Mouse (Mus musculus) adrenal gland, postnatal 14 days (tissue): Measurements from ENCODE around the gene Tnni2. TPM values are rescaled to one million over a fixed set of nuclear protein-coding genes. Genes with fewer than 3 reads are reported as not detected.
"Not testable (repeated sequence)": the region's sequence is repeated elsewhere in the genome, so short reads cannot be mapped to it uniquely, and the experiment has no call there.

Experiments
- DNase-seq: peaks from one replicate; pipeline ENCODE4 v3.0.0; 2021; ENCODE audit warnings: mixed read lengths
- long read RNA-seq, 2 experiments: library from polyadenylated mRNA; stranded (forward); transcript quantifications; one replicate each; pipeline ENCODE4 v2.0.0; 2021
- total RNA-seq: library from RNA; stranded (reverse); gene quantifications from 2 replicates; pipeline ENCODE4 v1.2.3, GENCODE M21; 2021

Gene Tnni2
- total RNA-seq = 0.56 and 0.67 TPM in 2 replicates
- long read RNA-seq, experiment 1, partial matches to known transcripts = 0 of 1 reads
- long read RNA-seq, experiment 1, other reads (novel, unspliced or antisense) = 1 of 1 reads
- long read RNA-seq, experiment 2 = 0 reads

DNA sequence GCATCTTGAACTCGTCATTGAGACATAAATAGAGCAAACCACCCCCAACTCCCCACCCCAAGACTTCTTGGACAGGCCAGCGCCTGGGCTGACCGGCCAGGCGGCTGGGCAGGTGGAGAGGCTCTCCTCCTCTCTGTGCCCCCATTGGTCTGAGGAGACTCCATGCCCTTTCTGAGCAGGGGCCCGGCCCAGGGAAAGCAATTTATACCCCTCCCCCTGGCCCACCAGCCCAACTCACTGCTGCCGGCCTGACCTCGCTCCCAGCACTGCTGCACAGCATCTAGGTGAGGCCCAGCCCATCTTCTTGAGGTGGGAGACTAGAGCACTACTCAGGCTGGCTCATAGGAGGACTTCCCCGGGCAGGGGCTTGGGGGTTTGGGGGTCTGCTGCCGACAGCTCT, at the start of gene Tnni2:
Gene Tnni2 (plus strand): TSS at position 224 of the 400 bp plus-strand sequence.
- no peak for DNase-seq

DNA sequence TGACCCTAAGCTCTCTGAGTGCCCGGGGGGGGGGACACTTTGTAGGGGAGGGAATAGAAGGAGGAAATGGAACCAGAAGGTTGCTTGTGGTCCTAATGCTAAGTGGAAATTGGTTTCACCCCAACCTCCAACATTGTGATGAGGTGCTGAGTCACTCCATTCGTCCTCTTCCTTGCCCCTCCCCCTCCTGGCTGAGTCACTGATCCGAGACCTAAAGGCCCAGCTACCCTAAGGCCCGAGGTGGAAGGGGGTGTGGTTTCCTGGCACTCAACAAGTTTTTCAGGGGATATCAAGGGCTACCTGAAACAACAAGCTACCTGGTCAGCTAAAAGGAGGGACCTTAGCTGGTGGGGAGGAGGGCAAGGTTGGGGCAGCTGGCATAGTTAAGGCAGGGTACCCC, 48.4 kb upstream of the Tnni2 start:
- peak; percentile 88 for DNase-seq

DNA sequence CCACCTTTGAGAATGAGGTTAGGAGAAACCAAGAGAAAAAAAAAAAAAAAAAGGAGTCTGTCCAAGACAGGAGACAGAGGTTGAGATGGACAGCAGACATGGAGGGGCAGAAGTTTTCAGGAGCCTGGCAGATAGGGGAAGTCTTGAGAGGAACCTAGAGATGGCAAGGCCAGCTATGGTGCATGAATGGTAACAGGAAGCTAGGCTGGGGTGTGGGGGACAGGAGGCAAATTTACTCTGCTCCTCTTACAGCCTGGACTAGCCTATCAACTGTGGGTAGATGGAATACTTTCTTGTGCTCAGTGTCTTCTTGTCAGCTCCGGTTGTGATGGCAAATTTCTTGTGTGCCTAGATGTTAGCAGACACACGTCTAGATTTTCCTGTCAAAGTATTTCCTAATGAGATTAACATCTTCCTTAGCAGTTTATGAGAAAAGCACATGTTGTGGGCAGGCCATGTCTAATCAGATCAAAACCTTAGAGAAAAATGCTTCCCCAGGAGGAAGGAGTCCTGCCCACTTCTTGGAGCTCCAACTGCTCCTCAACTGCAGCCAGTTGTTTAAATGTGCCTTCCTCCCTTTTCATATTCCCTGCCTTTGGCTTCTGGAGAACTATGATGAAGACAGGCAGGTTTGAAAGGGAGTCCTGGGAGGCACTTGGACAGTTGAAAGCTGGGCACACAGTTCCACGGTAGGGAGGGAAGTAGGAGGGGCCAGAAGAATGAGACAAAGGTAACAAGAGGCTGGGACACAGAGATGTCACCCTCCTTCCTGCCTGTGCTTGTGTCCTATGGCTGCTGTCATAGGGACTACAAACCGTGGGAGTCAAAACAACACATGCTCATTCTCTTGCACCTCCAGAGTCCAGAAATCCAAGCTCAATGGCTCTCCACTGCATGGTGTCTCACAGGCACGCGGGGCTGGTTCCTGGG, 47.1 kb upstream of the Tnni2 start:
- no peak for DNase-seq

DNA sequence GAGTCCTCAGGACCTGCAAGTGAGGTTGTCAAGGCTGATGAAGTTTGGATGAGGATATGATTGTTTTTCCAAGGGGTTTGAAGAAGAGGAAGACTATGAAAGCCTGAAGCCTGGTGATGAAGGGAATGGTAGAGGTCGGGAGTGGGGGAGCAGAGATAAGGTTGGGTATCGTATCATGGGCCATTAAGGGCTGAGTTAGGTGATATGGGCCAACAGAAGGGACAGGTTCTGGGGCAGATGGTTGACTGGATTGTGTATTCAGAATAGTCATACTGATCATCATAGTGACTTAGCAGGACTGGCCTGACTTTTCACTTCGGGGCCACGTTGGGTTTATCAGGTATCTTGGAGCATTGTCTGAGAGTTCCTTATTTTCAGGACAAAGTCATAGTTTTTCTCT, 46.1 kb upstream of the Tnni2 start:
- no peak for DNase-seq

DNA sequence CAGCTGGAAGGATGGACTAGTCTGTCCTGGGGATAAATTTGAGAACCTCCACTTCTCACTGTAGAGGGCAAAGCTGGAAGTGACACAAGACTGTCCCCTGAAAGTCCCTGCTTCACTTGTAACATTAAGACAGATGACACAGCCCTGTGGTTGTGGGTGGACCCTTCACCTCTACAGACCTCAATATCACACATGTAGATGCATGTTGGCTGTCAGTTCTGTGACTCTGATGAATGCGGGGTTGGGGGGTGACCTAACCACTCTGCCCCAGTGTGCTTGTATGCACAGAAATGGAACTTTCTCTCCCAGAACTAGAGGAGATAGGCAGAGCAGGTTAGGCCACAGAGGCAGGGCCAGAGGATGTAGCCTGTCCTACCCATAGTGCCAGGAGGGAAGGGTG, 45.0 kb upstream of the Tnni2 start:
- no peak for DNase-seq

DNA sequence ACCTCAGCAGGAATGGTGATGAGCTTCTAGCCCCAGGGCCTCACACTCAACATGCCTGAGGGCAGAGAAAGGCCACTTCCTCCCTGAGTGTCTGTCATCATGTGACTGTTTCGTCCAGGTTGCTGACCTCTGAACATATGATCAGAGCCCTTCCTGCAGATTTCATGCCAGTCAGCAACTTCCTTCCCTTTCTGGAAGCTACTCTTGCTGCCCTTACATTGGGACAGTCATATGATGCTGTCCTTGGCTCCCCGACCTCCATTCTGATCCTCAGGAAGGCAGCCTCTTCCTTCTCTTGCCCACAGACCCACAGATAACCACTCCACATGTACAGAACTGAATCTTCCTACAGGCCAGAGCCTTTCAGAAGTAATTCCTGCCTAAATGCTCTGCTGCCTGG, 43.6 kb upstream of the Tnni2 start:
- DNase-seq = no peak

DNA sequence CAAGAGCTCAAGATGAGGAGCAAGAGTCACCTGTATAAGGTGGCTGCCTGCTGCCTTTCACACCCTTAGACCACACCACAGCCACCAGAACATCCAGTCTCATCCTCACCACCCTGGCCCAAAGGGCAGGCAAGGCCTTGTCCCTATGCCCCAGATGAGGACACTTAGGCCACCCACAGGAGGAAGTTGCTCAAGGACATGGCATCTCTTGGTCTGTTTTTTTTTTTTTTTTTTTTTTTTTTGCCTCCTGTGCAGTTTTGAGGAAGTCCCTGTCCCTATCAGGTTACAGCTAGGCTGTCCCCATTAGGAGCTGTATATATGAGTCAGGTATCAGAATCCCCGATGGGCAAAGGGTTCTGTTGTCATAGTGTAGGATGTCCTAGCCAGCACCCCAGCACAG, 42.4 kb upstream of the Tnni2 start:
- no peak for DNase-seq

DNA sequence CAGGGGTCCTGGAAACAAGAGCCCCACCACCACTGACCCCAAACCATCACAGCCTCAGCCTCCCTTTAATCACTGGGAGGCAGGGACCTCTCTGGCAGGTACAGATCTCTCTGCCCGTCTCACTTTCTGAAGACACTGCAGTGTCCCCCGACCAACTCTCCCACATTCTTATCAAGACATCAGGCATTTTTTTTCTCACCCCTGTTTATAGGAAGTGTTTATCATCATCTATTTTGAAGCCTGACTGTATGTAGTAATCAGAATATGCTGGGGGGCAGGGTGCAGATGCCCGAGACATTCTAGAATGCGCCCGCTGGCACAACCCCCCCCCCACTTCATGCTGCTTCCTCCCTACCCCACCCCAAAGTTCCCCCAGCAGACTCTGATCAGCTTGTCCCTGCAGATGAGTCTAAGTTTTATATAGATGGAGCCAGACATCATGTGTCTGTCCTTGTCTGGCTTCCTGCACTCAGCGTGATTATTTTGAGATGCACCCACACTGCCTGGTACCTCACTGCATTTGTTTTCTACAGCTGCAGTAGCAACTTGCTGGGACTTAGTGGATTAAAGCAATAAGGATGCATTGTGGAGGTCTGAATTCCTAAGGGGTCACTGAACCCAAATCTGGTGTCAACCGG, 41.4 kb upstream of the Tnni2 start:
- DNase-seq = no peak

DNA sequence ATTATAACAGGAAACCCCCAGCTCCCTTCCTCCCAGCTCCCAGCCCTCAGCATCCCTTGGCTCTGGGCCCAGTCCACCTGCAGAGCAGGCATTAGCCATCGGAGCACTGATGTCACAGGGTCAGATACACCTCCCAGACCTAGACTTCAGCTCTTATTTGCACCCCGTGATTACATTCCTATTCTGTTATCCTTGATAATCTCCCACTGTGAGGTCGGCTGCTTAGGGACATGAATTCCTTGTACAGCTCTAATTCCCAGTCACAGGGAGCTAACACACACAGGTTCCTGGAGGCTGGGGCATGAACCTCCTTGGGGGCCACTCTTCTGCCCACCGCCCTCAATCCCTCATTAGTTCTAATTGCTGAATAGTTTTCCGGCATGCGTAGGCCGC, 40.9 kb upstream of the Tnni2 start:
- no peak for DNase-seq

DNA sequence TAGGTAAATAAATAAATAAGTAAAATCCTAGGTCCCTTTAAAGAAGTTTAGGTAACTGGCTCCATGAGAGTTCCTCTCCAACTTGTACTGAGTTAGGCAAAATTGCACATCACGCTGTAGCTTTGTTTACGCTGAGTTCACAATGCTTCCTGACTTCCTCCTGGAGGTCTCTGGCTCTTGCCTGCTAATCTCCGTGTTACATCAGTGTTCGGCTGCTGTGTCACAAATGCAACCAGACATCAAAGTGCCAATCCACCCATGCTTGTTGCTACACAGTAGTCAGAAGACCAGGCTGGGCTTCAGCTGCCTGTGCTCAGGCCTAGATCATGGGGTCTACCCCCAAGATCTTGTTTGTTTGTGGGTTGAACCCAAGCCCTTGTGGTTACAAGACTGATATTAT, 38.0 kb upstream of the Tnni2 start:
- no peak for DNase-seq

DNA sequence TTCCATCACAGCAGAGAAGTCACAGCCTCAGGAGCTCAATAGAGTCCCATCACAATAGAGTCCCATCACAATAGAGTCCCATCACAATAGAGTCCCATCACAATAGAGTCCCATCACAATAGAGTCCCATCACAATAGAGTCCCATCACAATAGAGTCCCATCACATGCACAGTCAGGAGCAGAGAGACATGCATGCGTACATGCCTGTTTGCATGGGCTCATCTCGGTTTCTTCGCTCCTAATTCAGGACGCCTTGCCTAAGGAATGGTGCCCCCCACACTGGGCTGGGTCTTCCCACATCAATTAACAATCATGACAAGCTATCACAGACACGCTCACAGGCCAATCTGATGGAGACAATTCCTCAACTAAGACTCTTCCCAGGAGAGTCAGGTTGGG, 36.5 kb upstream of the Tnni2 start:
- not testable (repeated sequence) for DNase-seq

DNA sequence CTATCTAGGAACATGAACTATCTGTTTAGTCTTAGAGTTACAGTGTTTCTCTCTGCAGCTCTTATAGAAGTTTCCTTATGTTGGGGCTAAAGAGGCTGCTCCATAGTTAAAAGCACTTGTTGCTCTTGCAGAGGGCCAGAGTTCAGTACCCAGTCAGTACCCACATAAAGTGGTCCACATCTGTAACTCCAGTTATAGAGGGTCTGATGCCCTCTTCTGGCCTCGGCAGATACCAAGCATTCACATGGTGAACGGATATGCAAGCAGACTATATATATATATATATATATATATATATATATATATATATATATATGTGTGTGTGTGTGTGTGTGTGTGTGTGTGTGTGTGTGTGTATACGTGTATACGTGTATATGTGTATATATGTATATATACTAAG, 33.7 kb upstream of the Tnni2 start:
- no peak for DNase-seq

DNA sequence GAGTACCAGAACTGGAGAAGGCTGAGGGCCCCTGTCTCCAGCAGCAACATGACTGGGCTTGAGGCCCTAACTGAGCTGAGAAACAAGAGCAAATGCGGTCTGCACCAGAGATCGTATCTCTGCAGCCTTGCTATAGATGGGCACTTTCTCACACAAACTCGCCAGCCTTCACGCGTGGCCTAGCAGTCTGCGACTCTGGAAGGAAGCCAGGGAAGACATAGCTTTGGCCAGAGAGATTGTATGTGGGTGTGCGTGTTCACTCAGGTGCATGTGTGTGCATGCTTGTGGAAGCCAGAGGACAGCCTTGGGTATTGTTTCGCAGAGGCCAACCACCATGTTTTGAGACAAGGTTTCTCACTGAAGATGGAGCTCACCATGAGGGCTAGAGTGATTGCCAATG, 32.9 kb upstream of the Tnni2 start:
- DNase-seq = no peak

DNA sequence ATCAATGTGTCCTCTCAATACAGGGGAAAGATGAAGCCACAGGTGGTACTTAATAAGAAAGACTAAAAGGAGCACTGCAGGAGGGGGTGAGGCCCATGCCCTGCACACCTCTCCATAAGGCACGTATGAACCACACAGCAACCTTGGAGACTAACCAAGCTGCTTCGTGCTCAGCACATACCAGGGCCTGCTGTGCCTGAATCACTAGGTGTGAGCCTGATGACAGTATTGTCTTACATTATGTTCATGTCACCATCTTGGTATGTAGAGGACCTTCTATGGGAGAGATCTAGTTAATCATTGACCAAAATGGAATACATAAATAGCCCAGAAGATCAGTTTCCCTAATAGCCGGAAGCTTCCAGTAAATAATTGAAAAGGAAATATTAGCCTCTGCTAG, 32.0 kb upstream of the Tnni2 start:
- DNase-seq = no peak

DNA sequence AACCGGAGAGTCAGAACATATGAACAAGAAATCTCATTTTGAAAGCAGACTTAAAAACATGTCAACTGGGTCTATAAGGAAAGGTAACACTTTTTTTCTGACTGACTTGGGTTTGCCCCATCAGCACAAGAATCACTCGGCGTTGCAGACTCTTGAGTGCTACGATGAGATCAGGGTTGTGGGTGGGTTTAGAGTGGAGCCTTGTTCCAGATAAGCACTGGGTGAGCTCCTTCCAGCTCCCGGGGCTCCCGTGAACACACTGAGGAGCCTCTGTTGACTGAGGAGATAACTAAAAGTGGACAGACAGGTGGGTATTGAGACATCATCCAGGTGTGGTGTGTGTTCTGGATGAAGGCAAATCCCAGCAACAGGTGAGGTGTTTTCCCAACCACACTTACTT, 28.3 kb upstream of the Tnni2 start:
- no peak for DNase-seq

DNA sequence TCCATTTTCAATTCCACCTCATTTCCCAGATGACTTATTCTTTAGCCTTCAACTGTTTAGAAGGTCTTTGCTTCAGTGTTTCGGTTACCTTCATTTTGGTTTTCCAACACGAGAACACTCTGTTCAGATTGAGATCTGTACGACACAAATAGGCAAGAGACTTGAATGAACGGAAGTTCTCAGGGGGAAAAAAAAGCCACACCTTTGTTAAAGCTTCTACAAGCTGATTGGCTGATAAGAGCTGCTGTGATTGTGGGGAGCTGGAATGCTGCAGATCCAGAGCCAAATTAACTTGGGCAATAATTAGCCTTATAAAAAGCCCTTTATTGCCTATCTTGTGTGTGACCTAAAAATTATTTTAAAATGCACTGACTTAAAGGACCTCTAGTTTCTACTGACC, 26.3 kb upstream of the Tnni2 start:
- no peak for DNase-seq

DNA sequence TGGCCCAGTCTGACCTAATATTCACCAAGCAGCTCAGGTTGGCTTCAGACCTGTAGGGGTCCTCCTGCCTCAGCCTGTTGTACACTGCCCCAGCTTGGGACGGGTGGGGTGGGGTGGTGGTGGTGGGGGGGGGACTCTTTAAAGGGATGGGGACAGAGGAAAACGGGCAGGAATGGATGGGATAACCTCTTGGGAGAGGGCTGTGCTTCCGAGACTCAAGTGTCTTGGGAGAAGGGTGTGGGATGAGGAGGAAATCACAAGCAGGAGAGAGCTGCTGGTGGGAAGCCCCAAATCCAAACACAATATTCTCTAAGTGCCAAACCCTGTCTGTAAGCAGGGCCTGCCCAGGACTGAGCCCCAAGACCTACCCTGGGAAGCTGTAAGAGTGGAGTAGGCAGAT, 25.4 kb upstream of the Tnni2 start:
- DNase-seq = no peak

DNA sequence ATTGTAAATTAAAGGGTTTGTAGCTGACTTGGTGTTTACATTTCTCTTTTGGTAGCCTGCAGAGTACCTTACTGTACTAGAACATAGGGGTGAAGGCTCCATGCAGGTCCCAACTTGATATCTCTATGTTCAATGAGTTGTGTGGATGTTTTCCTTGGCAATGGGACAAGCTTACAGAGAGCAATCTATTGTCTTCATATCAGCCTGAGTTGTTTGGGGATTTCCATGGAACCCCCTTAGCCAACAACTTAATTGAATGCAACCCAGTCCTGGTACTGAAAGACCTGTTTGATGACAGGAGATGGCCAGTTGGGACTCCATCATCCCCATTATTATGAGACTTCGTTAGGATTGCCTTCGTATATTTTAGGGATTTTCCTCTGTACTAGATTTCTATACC, 23.6 kb upstream of the Tnni2 start:
- DNase-seq = no peak

DNA sequence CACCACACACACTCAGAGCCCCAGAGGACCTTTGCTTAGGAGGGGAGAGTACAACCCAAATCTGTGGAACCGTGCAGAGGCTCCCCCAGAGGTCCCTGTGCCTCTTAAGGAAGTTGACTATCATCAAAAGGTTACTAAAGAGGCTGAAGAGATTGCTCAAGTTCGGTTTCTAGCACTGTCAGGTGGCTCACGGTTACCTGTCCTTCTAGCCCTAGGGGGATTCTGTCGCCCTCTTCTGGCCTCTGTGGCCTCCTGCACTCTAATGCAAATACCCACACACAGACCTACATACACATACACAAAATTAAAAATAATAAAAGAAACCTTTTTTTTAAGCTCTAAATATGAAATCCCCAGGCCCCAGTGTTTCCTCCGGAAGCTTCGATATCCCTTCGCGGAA, 22.9 kb upstream of the Tnni2 start:
- DNase-seq = no peak

DNA sequence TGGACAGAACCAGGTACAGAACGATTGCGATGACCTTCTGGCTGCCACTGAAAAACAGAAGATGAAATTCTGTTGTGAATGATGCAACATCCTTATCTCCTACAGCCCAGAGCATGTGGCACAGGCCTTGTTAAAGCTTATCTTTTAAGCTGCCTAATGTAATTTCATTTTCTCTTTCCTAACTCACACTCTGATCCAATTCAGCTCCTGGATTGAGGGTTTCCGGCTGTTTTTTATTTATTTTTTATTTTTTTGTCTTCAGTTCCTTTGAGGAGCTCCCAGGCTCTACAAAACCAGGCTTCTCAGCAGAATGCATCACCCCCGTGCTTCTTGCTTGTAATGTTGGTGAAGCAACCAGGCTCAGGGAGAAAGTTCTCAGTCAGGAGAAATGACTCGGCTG, 21.7 kb upstream of the Tnni2 start:
- no peak for DNase-seq

DNA sequence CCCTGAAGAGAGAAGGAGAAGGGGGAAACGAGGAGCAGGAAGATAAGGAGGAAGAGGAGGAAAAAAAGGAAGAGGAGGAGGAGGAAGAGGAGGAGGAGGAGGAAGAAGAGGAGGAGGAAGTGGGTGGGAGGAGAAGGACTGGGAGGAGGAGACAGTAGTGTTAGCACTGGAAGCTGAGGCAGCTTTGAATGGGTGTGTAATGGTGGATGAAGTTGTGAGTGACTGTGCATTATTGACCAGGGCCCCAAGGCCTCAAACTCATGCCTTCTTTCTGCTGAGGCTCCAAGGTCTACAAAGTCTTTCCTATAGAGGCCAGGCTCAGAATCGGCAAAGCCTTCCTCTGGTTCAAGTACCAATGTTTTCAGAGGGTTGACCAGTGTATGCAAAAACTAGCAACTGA, 19.8 kb upstream of the Tnni2 start:
- DNase-seq = no peak

DNA sequence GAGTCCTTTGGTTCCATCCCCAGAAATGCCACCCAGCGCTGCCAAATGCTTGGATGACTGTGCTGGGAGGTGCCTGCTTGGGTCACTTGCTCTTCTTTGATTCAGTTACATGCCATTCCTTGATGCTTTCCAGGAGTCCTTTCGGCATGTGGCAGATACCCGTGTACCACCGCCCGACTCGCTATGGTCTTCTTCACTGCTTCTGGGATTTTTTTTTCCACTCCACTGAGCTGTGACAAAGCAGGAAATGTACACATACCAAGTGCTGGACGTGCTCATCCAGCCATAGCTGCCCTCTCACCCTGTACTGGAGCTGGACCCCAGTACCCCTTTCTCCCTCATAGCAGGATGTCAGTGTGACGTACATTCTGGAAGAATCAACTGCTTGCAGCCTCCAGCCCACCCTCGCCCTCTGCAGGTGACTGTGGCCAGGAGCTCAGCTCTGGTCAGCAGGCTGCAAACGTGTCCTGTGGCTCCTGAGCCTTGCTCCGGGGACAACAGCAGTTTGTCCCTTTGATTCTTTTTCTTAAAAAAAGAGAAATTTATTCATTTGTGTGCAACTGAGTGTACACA, 15.9 kb upstream of the Tnni2 start:
- DNase-seq = peak; percentile 49

DNA sequence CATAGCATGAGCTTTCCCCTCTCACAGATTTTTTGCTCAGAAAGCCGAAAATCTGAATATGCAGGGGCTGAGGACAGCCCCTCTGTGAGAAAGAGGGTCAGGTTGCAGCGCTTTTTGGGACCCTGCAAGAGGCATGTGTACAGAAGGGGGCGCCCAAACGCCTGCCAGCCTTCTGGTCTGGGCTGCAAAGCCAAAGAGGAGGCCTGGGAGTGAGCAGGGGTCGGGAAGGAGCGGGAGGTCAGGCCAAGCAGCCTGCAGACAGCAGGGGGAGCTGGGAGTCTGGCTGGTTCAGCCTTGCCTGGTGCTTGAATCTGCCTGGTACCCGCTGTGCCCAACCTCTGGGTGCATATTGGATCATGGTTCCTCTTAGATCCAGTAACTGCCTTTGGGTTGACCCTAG, 13.4 kb upstream of the Tnni2 start:
- DNase-seq = peak; percentile 45
